Mouse (Mus musculus) hindbrain, embryonic 16.5 days (tissue): ENCODE measurements around the gene Chst3. TPM values are rescaled to one million over a fixed set of nuclear protein-coding genes. Genes with fewer than 3 reads are reported as not detected.
"Not testable (repeated sequence)": the region's sequence is repeated elsewhere in the genome, so short reads cannot be mapped to it uniquely, and the experiment has no call there.

Experiments used
- ATAC-seq: fragments of 200-750 bp; cut with Nextera tagmentation; 2 replicates; pipeline ENCODE4 v1.8.0; 2017; ENCODE audit warnings: moderate TSS enrichment, moderate library complexity
- H3K27ac ChIP-seq: fragments of 300-500 bp; sonication (generic); 2 replicates; pipeline ENCODE4 v1.5.1; 2014; ENCODE audit warnings: low read depth, mild to moderate bottlenecking, control low read depth, low read length, moderate library complexity
- H3K27me3 ChIP-seq: fragments of 300-500 bp; sonication (generic); replicated peaks from 2 replicates; pipeline ENCODE4 v1.6.1; 2014; ENCODE audit warnings: low read length; ENCODE audit not compliant: control insufficient read depth, insufficient read depth
- H3K36me3 ChIP-seq: fragments of 300-500 bp; sonication (generic); 2 replicates; pipeline ENCODE4 v1.6.1; 2014; ENCODE audit warnings: mild to moderate bottlenecking, low read length, moderate library complexity, mixed read lengths; ENCODE audit not compliant: control insufficient read depth, insufficient read depth
- H3K4me1 ChIP-seq: fragments of 300-500 bp; sonication (generic); 2 replicates; pipeline ENCODE4 v1.6.1; 2014; ENCODE audit warnings: low read depth, low read length; ENCODE audit not compliant: control insufficient read depth, insufficient read depth
- H3K4me2 ChIP-seq: fragments of 300-500 bp; sonication (generic); 2 replicates; pipeline ENCODE4 v1.6.1; 2014; ENCODE audit warnings: mild to moderate bottlenecking, low read length, control low read depth, moderate library complexity
- H3K4me3 ChIP-seq: fragments of 300-500 bp; sonication (generic); 2 replicates; pipeline ENCODE4 v1.5.1; 2014; ENCODE audit warnings: mild to moderate bottlenecking, low read length, control low read depth, moderate library complexity
- H3K9ac ChIP-seq: fragments of 300-500 bp; sonication (generic); 2 replicates; pipeline ENCODE4 v1.6.1; 2014; ENCODE audit warnings: low read depth, mild to moderate bottlenecking, control low read depth, low read length, moderate library complexity
- H3K9me3 ChIP-seq: fragments of 300-500 bp; sonication (generic); 2 replicates; pipeline ENCODE4 v1.6.1; 2014; ENCODE audit warnings: mild to moderate bottlenecking, low read length, moderate library complexity; ENCODE audit not compliant: control insufficient read depth
- WGBS: fragments of 180-500 bp; shearing (Covaris S2); extraction: QIAGEN DNeasy Blood & Tissue Kit; methylation state at CpG from one replicate; pipeline ENCODE4 v1.1.7; 2014; 5-methylcytosine and 5-hydroxymethylcytosine counted together
- polyA plus RNA-seq: library from polyadenylated mRNA; unstranded; fragments of >200 nt; fragmentation: Nextera tagmentation; extraction: Ambion mirVana; gene quantifications from 2 replicates; pipeline ENCODE4 v1.2.1, GENCODE M21; 2015

Gene Chst3
- polyA plus RNA-seq, 1 experiment from 2014 or later: 1.7 TPM

DNA sequence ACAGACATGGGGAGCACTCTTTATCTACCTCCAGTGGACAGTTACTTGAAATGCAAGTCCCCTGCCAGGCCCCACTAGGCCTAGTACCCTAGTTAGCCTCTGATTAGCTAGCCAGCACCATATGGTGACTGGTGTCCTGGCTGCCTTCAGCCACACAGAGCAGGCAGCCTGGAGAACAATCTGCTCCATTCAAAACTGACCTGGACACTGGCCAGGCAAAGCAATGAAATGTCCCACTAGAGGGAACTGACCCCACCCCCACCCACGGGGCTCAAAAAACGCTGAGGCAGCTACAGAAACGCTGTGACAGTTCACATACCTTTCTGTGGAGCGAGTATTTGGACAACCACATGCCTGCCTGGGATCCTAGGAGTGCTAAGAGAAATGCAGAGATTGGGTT lies 24.0 kb downstream of the Chst3 start:
- Histone ChIP-seq H3K4me3 (no peak overlapping the region), H3K9ac (no peak overlapping the region), H3K27ac (peak overlapping the region; percentile 62), H3K27me3 (no peaks in the 10 kb centered on the region), H3K4me1 (peaks cover 22% of the 10 kb centered on the region), H3K36me3 (no peaks in the 10 kb centered on the region), H3K9me3 (no peaks in the 10 kb centered on the region), H3K4me2 (no peak overlapping the region)
- 23% methylated on average over 4 of the region's 4 CpGs for WGBS
- peak; percentile 67 for ATAC-seq

- Histone ChIP-seq H3K9ac (peak overlapping the region; percentile 45), H3K36me3 (no peaks in the 10 kb centered on the region), H3K4me3 (peak overlapping the region; percentile 10; the same call in 1 of the 2 replicates), H3K27me3 (no peaks in the 10 kb centered on the region), H3K27ac (peak overlapping the region; percentile 72), H3K4me1 (peaks cover 22% of the 10 kb centered on the region), H3K9me3 (no peaks in the 10 kb centered on the region), H3K4me2 (peak overlapping the region; percentile 43)
- ATAC-seq: peak; percentile 82
- WGBS: 2% methylated on average over 19 of the region's 19 CpGs
Observed at GRCm38 (mm10) chr10:60193532-60194423, 25.3 kb downstream of the Chst3 start.

DNA sequence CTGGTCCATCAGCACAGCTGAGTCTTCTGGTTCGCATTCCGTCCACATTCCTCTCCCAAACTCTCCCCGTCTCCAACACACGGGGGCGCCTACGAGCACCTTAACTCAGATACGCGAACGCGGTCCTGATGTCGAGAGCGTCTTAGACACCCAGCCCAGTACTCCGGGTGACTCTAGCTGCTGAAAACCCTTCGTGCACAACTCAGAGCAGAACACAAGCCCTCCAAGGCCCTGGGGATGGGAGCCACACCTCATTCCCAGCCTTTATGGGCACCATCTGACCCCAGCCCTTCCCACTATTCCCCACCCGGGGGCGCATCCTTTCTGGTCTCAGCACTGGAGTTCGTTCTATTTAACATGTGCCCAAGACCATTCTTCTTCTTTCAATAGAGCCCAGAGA lies 27.3 kb downstream of the Chst3 start:
- H3K36me3 ChIP-seq: no peaks in the 10 kb centered on the region
- no peaks in the 10 kb centered on the region for H3K9me3 ChIP-seq
- peaks cover 22% of the 10 kb centered on the region for H3K4me1 ChIP-seq
- no peaks in the 10 kb centered on the region for H3K27me3 ChIP-seq
- H3K4me3 ChIP-seq: peak overlapping the region; percentile 34
- H3K27ac ChIP-seq: peak overlapping the region; percentile 68; the same call in 1 of the 2 replicates
- under 1% methylated on average over 17 of the region's 17 CpGs for WGBS
- peak overlapping the region; percentile 55 for H3K9ac ChIP-seq
- peak; percentile 58 for ATAC-seq
- peak overlapping the region; percentile 72 for H3K4me2 ChIP-seq

DNA sequence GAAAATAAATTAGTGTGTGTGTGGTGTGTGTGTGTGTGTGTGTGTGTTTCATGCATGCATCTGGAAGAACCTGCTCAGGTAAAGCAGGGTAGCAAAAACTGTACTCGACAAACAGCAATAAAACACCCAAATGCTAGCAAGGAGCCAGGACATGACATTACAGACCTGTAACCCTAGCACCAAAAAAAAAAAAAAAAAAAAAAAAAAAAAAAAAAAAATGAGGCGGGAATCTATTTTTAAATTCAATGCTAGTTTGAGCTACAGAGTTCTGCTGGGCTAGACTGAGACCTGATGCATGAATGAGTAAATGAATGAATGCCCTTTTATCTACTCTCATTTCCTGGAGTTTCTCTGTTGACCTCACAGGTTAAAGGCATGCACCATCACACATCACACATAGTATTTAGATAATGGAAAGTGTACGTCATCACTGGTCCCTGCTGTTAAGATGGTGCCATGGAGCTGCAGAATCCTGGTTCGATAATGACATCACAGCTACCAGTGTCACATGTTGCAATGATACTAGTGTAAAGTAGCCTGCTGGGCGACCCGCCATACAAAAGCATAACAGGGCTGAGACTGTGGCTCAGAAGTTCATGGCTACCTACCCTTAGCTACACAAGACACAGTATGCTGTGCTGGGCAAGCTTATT lies 29.4 kb downstream of the Chst3 start:
- H3K27ac ChIP-seq: no peak overlapping the region
- no peak for ATAC-seq
- WGBS: 79% methylated on average over 6 of the region's 6 CpGs
- 0 out of 2 replicates have a peak, but pooled peaks cover 2% of the 10 kb centered on the region for H3K9me3 ChIP-seq
- H3K4me3 ChIP-seq: no peak overlapping the region
- H3K4me1 ChIP-seq: peaks cover 19% of the 10 kb centered on the region
- no peak overlapping the region for H3K9ac ChIP-seq
- H3K27me3 ChIP-seq: no peaks in the 10 kb centered on the region
- H3K36me3 ChIP-seq: no peaks in the 10 kb centered on the region
- H3K4me2 ChIP-seq: no peak overlapping the region

DNA sequence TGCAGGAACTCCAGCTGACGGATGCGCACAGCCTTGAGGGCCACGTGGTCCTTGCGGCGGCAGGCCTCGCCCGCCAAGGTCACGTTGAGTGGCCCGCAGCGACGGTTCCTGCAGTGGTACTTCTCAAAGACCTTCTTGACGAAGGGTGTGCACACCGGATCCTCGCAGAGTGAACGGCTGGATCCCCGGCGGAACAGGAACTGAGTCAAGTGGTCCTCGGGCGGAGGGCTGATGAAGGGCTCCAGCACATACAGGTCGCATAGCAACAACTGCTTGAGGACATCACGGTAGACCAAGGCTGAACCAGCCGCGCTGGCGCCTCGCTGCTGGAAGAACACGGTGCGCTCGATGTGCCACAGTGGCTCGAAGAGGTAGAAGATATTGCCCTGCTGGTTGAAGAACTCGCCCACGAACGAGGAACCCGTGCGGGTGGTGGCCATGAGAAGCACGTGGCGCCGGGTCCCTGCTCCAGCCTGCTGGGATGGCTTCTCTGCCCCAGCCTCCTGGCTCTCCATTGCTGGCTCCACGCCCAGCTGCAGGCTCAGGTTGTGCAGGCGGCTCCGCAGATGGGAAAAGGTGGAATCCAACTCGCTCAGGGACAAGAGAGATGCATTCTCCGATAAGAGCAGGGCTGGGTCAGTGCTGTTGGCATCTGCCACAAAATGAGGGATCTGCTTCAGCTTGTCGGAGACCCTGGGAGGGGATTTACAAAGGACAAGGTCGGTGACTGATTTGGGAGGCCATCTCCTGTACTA lies 32.7 kb downstream of the Chst3 start:
- Histone ChIP-seq H3K4me1 (peaks cover 5% of the 10 kb centered on the region; the same call in 1 of the 2 replicates), H3K9me3 (0 out of 2 replicates have a peak, but pooled peaks cover 2% of the 10 kb centered on the region), H3K4me2 (no peak overlapping the region), H3K27me3 (no peaks in the 10 kb centered on the region), H3K36me3 (no peaks in the 10 kb centered on the region; the same call in 1 of the 2 replicates), H3K27ac (no peak overlapping the region), H3K4me3 (no peak overlapping the region), H3K9ac (no peak overlapping the region)
- ATAC-seq: no peak
- 89% methylated on average over 44 of the region's 44 CpGs for WGBS

DNA sequence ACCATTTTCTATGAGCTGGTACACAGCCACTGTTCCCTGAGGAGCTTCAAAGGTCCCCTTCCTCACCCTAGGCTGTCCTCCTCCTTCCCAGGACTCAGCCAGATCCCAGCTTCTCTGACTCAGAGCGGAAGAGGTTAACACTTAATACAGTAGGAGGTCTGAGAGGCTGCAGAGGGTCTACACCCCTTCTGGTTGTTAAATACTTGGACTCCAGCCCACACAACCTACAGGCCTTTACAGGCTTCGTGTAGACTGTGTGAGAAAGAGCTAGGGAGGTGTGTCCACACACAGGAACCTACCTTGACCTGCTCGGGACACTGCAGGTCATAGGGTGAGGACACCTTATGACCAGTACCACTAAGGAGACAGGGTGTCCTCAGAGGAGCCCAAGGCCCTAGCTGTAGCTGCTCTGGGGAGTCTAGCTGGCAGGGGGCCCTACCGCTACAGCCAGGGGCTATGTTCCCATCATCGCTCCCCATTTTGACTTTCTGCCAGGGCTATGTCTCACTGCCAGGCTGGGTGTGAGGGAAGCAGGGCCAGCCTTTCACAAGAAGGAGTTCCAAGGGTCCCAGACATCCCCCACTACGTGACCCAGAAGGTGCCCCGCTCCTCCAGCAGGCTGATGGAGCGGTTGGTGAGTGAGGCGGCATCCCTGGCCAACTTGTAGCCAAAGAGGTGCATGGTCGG lies 33.9 kb downstream of the Chst3 start:
- Histone ChIP-seq H3K9me3 (0 out of 2 replicates have a peak, but pooled peaks cover 2% of the 10 kb centered on the region), H3K27ac (no peak overlapping the region), H3K9ac (no peak overlapping the region), H3K27me3 (no peaks in the 10 kb centered on the region), H3K4me3 (no peak overlapping the region), H3K36me3 (no peaks in the 10 kb centered on the region; the same call in 1 of the 2 replicates), H3K4me1 (peaks cover 5% of the 10 kb centered on the region; the same call in 1 of the 2 replicates), H3K4me2 (no peak overlapping the region)
- ATAC-seq: peak; percentile 62; the same call in 1 of the 2 replicates
- WGBS: 58% methylated on average over 10 of the region's 10 CpGs

- not testable (repeated sequence) for ATAC-seq, H3K27me3 ChIP-seq, H3K9ac ChIP-seq, H3K36me3 ChIP-seq, H3K4me1 ChIP-seq, H3K4me3 ChIP-seq, H3K4me2 ChIP-seq, H3K9me3 ChIP-seq, H3K27ac ChIP-seq
- 88% methylated on average over 9 of the region's 9 CpGs for WGBS
Observed at GRCm38 (mm10) chr10:60175306-60175705, 43.8 kb downstream of the Chst3 start.

DNA sequence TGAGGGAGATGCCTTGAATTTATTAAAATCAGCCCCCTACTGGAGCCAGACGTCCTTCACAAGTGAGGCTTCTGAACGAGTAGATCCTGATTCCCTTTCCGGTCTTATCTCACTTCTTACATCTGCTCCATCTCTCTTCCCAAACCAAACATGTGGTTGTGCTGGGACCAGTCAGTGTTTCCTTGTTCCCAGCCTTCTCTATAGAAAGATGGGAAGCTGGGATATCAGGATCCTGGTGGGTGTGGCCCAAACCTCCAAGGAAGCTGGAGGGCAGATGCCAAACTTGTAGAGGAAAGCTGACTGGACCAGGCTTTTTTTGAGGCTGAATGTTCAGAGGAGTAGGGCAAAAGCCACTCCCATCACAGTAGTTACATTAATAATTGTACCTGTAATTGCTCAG lies 44.6 kb downstream of the Chst3 start:
- peaks cover 3% of the 10 kb centered on the region for H3K4me1 ChIP-seq
- ATAC-seq: no peak
- 73% methylated on average over 3 of the region's 3 CpGs for WGBS
- no peaks in the 10 kb centered on the region for H3K36me3 ChIP-seq
- no peaks in the 10 kb centered on the region for H3K27me3 ChIP-seq
- H3K27ac ChIP-seq: no peak overlapping the region
- H3K9me3 ChIP-seq: no peaks in the 10 kb centered on the region
- no peak overlapping the region for H3K4me3 ChIP-seq
- H3K4me2 ChIP-seq: no peak overlapping the region
- H3K9ac ChIP-seq: no peak overlapping the region
